Mouse (Mus musculus) liver, postnatal 0 days (tissue): ENCODE results near the gene Mcat.

Experiments used
- CTCF ChIP-seq: sonication (generic); IDR thresholded peaks from 2 replicates; pipeline ENCODE4 v1.5.1; 2016; ENCODE audit warnings: antibody characterized with exemption, low read depth
- EP300 ChIP-seq: IDR thresholded peaks from 2 replicates; pipeline ENCODE4 v1.6.1; 2016; ENCODE audit warnings: antibody characterized with exemption, low read depth, mild to moderate bottlenecking

DNA sequence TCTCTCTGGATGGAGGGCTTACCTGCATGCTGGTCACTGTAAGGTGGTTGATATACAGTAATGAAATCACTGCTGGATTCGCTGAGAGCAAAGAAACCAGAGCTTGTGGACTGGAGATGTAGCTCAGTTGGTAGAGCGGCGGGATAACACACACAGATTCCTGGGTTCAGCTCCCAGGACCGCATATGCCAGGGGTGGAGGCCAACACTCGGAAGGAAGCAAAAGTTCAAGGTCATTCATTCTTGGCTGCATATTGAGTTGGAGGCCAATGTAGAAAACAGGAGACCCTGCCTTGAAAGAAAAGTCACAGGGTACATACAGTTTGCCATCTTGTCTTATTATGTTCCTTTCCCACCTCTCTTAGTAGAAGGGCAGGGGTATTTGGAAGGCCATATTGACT is 33.8 kb downstream of the Mcat start:
- TF ChIP-seq CTCF (no peak), EP300 (no peak)
